Mouse (Mus musculus): ENCODE measurements around the gene Mob1b. TPM values are rescaled to one million over a fixed set of nuclear protein-coding genes. Genes with fewer than 3 reads are reported as not detected.
A peak's percentile ranks its signal among the peaks of the same experiment; 100 is the strongest.

The Mob1b gene
- polyA plus RNA-seq (2014; fragmentation: Nextera tagmentation; extraction: Ambion mirVana): 10.9 and 18.0 TPM in 2 replicates

DNA sequence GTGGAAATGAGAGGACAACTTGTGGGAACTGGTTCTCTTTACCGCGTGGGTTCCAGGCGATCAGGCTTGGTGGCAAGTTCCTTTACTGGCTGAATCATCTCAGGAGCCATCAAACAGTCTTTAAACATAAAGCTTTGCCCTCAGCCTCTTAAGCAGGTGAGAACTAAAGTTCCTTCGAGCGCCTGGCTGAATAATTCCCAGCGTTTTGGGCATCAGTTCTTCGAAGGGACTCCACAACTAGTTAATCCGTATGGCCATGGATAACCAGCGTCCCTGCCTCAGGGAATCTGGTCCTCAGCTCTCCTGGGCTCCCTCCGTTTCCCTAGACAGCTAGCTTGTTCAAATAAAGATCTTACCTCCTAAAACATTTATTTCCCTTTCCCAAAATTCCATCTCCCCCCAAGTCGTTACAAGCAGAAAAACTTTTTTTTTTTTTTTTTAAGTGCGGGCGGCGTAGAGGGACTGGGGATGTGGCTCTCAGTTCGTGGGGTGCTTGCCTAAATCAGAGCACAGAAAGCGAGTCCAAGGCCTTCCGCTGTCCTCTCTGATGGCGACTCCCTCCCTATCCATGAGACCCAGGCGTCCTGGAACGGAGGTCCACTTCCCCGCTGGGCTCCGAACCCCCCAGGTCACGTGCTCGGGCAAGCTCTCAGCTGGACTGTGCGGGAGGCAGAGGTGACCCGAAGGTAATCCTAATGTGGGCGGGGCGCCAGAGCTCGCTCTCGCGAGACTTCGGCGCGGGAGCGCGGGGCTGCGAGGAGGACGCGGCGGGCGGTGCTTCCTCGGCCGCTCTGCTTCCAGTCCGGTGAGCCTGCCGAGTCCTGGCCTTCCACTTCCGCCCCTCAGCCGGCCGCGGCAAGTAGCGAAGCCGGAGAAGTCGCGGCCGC, at the start of gene Mob1b:
TSS of gene Mob1b (plus strand) at position 740 of the 887 bp plus-strand sequence.
- Histone ChIP-seq H3K4me3 (ENCODE audit: low read length) (peak within 1 kb of the TSS; percentile 97), H3K4me2 (replicated peaks; ENCODE audit: low read depth, low read length) (peak within 1 kb of the TSS; percentile 91), H3K36me3 (ENCODE audit: control insufficient read depth, insufficient read depth, low read length) (no peaks in the 10 kb centered on the region)

DNA sequence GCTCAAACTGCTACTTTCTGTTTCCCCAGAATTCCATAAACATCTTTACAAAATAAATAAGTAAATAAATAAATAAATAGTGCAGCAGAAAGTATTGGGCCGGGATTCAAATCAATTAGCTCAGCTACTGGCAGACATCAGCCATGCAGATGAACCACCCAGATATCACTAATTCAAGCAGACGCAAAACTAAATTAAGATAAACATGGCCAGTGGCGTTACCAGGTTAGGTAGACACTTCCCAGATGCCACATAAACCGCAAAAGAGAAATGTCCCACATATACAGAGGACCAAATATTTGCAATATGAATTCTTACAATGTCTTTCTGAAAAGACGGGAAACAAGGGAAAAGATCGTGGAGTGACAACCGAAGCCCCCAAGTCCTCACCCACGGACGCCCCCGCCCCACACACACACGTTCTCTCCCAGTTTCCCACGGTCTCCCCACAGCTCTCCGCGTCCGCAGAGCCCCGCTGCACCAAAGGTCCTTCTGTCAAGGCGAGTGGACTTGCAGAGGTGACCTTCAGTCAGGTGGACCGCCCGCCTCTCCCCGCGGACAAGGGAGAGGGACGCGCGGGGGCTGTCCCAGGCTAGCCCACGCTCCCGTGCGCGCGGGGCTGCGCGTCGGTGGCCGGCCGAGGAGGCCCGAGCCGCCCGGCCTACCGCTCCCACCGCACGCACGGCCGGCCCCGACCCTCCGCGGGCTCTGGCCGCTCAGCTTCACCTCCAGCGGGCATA, 45.8 kb upstream of the Mob1b start:
- peak; percentile 32 for ATAC-seq (ENCODE audit: low FRiP score, low TSS enrichment)
- under 1% methylated on average over 47 of the region's 47 CpGs for WGBS
- Histone ChIP-seq H3K9ac (ENCODE audit: low read depth, low read length) (peak overlapping the region; percentile 98), H3K4me2 (replicated peaks; ENCODE audit: low read depth, low read length) (peak overlapping the region; percentile 74), H3K27ac (ENCODE audit: low read depth, low read length) (peak overlapping the region; percentile 94), H3K27me3 (ENCODE audit: control insufficient read depth, insufficient read depth, low read length) (no peaks in the 10 kb centered on the region), H3K4me1 (ENCODE audit: control insufficient read depth, insufficient read depth, low read length) (peaks cover 11% of the 10 kb centered on the region), H3K36me3 (ENCODE audit: control insufficient read depth, insufficient read depth, low read length) (peaks cover 31% of the 10 kb centered on the region), H3K4me3 (ENCODE audit: low read length) (peak overlapping the region; percentile 99), H3K9me3 (ENCODE audit: control insufficient read depth, low read length) (no peaks in the 10 kb centered on the region)

More for the DNA sequence above, at the start of gene Mob1b:
- WGBS: under 1% methylated on average over 46 of the region's 54 CpGs
- Histone ChIP-seq H3K27ac (ENCODE audit: low read depth, low read length) (peak within 1 kb of the TSS; percentile 94), H3K27me3 (ENCODE audit: control insufficient read depth, insufficient read depth, low read length) (no peaks in the 10 kb centered on the region), H3K4me1 (ENCODE audit: control insufficient read depth, insufficient read depth, low read length) (peaks cover 9% of the 10 kb centered on the region), H3K9me3 (ENCODE audit: control insufficient read depth, low read length) (no peaks in the 10 kb centered on the region), H3K9ac (ENCODE audit: low read depth, low read length) (peak within 1 kb of the TSS; percentile 97)
- peak; percentile 98 for ATAC-seq (ENCODE audit: low FRiP score, low TSS enrichment)

DNA sequence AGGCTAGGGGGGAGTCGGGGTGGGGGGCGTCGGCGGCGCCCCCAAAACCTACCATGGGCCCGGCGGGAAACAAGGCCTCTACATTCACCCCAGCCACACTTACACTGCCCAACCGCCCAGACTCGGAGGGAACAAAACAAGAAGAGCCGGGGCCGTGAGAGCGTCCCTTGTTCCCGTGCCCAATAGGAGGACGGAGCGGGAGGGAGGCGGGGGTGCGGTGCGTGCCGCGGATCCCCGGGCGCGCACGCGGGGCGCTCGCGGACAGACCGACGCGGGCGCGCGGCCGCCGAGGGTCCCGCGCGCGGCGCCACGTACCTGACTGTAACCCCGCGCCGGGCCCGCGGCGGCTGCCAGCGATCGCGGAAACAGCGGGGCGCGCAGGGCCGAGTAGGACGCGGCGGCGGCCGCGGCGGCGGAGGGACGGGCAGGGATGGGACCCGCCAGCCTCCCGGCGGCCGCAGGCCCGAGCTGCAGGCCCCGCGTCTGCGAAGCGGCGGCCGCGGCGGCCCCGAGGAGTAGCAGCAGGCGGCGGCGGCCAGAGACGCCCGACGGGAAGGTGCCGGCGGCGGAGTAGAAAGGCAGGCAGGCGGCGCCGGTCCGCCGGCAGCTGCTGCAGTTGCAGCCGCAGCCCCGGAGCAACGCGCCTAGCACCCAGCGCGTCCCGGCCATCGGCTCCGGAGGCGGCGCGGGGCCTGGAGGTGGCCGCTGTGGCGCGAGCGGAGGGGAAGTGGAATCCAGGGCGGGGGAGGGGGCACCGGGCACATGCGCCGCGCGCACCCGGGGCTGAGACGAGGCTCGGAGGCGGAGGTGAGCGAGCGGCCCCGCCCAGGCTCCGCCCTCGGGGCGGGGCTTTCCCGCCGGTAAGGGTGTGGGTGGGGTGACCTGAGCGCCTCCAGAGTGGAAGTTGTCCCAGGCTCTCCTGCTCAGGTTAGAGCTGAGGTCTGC, 44.9 kb upstream of the Mob1b start, which contains the start of gene Grsf1:
TSS of gene Grsf1 (minus strand) at position 729 of the 945 bp plus-strand sequence.
- no peaks in the 10 kb centered on the region for H3K9me3 ChIP-seq (ENCODE audit: control insufficient read depth, low read length)
- H3K4me3 ChIP-seq (ENCODE audit: low read length): peak within 1 kb of the TSS; percentile 99
- peak within 1 kb of the TSS; percentile 98 for H3K9ac ChIP-seq (ENCODE audit: low read depth, low read length)
- WGBS: 1% methylated on average over 68 of the region's 127 CpGs
- ATAC-seq (ENCODE audit: low FRiP score, low TSS enrichment): peak; percentile 93
- peaks cover 11% of the 10 kb centered on the region for H3K4me1 ChIP-seq (ENCODE audit: control insufficient read depth, insufficient read depth, low read length)
- peaks cover 23% of the 10 kb centered on the region; the same call in 1 of the 2 replicates for H3K36me3 ChIP-seq (ENCODE audit: control insufficient read depth, insufficient read depth, low read length)
- H3K27me3 ChIP-seq (ENCODE audit: control insufficient read depth, insufficient read depth, low read length): no peaks in the 10 kb centered on the region
- H3K4me2 ChIP-seq (replicated peaks; ENCODE audit: low read depth, low read length): peak within 1 kb of the TSS; percentile 74
- H3K27ac ChIP-seq (ENCODE audit: low read depth, low read length): peak within 1 kb of the TSS; percentile 94

DNA sequence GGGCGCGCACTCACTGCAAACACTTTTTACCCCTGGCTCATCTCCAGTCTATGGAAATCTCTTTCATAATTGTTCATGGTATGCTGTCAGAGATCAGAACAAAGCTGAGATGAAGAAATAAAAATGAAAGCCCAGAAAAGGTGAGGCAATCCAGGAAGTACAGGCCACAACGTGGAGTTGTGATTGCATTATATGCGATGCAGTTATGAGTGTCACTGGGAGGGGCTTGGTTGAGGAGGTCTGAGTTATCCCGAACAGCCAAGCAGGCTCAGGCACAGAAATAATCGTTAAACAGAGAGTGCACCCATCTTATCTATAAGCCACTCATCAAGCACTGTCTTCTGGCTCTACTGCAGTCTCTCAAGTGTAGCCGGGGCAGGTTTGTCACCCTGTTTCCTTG, 41.7 kb upstream of the Mob1b start:
- Histone ChIP-seq H3K4me3 (ENCODE audit: low read length) (no peak overlapping the region), H3K9ac (ENCODE audit: low read depth, low read length) (no peak overlapping the region), H3K4me1 (ENCODE audit: control insufficient read depth, insufficient read depth, low read length) (peaks cover 6% of the 10 kb centered on the region), H3K36me3 (ENCODE audit: control insufficient read depth, insufficient read depth, low read length) (no peaks in the 10 kb centered on the region), H3K27ac (ENCODE audit: low read depth, low read length) (no peak overlapping the region), H3K27me3 (ENCODE audit: control insufficient read depth, insufficient read depth, low read length) (no peaks in the 10 kb centered on the region), H3K9me3 (ENCODE audit: control insufficient read depth, low read length) (no peaks in the 10 kb centered on the region), H3K4me2 (replicated peaks; ENCODE audit: low read depth, low read length) (no peak overlapping the region)
- 43% methylated on average over 7 of the region's 7 CpGs for WGBS
- no peak for ATAC-seq (ENCODE audit: low FRiP score, low TSS enrichment)

DNA sequence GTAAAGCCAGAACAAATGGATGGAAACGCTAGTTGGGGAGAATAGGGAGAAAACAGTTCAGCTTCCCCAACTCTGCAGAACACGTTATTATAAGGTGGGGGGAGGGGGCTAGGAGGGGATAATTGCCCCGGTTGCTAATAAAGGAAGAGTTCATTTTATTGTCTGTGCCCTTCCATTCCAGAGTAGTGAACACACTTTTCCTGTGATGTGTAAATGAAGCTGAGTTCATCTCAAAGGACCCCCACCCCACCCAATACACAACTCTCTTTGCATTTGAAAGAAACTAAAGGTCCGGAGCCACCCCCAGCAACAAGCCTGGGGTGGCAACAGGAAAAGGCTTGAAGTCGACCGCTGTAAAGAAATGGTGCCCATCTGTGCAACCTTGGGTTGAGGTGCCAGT, 41.3 kb upstream of the Mob1b start:
- H3K27me3 ChIP-seq (ENCODE audit: control insufficient read depth, insufficient read depth, low read length): no peaks in the 10 kb centered on the region; the same call in 1 of the 2 replicates
- 7% methylated on average over 6 of the region's 6 CpGs for WGBS
- no peak overlapping the region for H3K4me3 ChIP-seq (ENCODE audit: low read length)
- ATAC-seq (ENCODE audit: low FRiP score, low TSS enrichment): no peak
- no peaks in the 10 kb centered on the region for H3K36me3 ChIP-seq (ENCODE audit: control insufficient read depth, insufficient read depth, low read length)
- H3K27ac ChIP-seq (ENCODE audit: low read depth, low read length): no peak overlapping the region
- H3K4me1 ChIP-seq (ENCODE audit: control insufficient read depth, insufficient read depth, low read length): peaks cover 2% of the 10 kb centered on the region
- no peaks in the 10 kb centered on the region for H3K9me3 ChIP-seq (ENCODE audit: control insufficient read depth, low read length)
- H3K4me2 ChIP-seq (replicated peaks; ENCODE audit: low read depth, low read length): no peak overlapping the region
- no peak overlapping the region for H3K9ac ChIP-seq (ENCODE audit: low read depth, low read length)

DNA sequence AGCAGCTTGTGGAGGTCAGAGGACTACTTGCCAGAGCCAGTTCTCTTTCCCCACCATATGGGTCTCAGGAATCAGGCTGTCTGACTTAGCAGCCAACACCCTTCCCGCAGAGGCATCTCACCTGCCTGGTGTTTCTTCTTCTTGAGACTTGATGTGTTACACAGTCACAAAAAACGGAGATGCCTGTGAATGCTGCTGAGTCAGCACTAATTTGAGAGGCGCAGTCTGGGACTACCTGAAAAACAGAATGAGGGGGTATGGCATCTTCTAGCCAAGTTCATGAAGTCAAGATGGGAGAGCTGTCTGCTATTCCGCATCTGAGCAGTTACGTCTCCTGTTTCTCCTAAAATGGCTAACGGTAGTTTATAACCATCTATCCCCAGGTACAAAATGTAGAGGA, 40.1 kb upstream of the Mob1b start:
- Histone ChIP-seq H3K36me3 (ENCODE audit: control insufficient read depth, insufficient read depth, low read length) (no peaks in the 10 kb centered on the region), H3K4me2 (replicated peaks; ENCODE audit: low read depth, low read length) (no peak overlapping the region), H3K27me3 (ENCODE audit: control insufficient read depth, insufficient read depth, low read length) (peaks cover 8% of the 10 kb centered on the region; the same call in 1 of the 2 replicates), H3K4me3 (ENCODE audit: low read length) (no peak overlapping the region), H3K9me3 (ENCODE audit: control insufficient read depth, low read length) (no peaks in the 10 kb centered on the region), H3K9ac (ENCODE audit: low read depth, low read length) (no peak overlapping the region), H3K27ac (ENCODE audit: low read depth, low read length) (no peak overlapping the region), H3K4me1 (ENCODE audit: control insufficient read depth, insufficient read depth, low read length) (no peaks in the 10 kb centered on the region)
- 85% methylated on average over 6 of the region's 6 CpGs for WGBS
- no peak for ATAC-seq (ENCODE audit: low FRiP score, low TSS enrichment)

DNA sequence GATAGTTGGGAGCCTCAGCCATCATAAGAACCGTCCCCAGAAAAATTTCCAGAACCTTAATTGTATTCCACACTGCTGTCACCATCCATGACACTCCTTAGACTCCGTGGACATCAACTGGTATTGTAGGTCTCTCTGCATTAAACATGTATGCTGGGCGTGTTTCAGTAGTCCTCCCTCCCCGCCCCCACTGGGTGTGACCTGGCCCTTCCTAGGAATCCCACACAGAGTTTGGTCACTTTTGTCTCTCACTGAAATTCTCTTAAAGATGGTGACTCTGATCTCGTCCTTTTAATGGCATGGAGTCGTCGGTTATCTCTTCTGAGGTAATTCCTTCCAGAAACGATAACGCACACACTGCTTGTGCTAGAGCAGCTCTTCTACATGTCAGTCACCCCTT, 36.9 kb upstream of the Mob1b start:
- Histone ChIP-seq H3K27ac (ENCODE audit: low read depth, low read length) (no peak overlapping the region), H3K4me1 (ENCODE audit: control insufficient read depth, insufficient read depth, low read length) (no peaks in the 10 kb centered on the region), H3K36me3 (ENCODE audit: control insufficient read depth, insufficient read depth, low read length) (no peaks in the 10 kb centered on the region), H3K9me3 (ENCODE audit: control insufficient read depth, low read length) (no peaks in the 10 kb centered on the region), H3K9ac (ENCODE audit: low read depth, low read length) (no peak overlapping the region), H3K4me3 (ENCODE audit: low read length) (no peak overlapping the region), H3K27me3 (ENCODE audit: control insufficient read depth, insufficient read depth, low read length) (peaks cover 8% of the 10 kb centered on the region; the same call in 1 of the 2 replicates), H3K4me2 (replicated peaks; ENCODE audit: low read depth, low read length) (no peak overlapping the region)
- ATAC-seq (ENCODE audit: low FRiP score, low TSS enrichment): no peak
- 58% methylated on average over 9 of the region's 9 CpGs for WGBS

DNA sequence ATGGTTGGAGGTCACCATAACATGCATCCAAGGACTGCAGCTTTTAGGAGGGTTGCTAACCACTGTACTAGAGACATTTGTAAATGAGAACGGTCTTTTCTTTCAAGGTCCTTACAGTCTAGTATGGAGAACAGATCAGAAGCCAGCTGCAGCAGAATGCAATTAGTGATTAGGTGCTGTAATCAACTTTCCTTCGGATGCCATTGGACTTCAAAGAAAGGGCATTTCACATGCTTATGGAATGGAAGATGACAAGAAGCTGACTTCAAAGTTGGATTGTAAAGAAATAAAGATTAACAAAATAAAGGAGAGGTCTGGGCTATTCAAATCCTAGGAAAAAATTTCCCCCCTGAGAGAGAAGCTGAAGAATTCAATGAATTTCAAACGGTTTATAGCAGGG, 36.4 kb upstream of the Mob1b start:
- no peak for ATAC-seq (ENCODE audit: low FRiP score, low TSS enrichment)
- Histone ChIP-seq H3K27ac (ENCODE audit: low read depth, low read length) (no peak overlapping the region), H3K4me2 (replicated peaks; ENCODE audit: low read depth, low read length) (no peak overlapping the region)

More for the DNA sequence above, 36.4 kb upstream of the Mob1b start:
- WGBS: 8% methylated on average over 3 of the region's 3 CpGs
- H3K27me3 ChIP-seq (ENCODE audit: control insufficient read depth, insufficient read depth, low read length): peaks cover 8% of the 10 kb centered on the region; the same call in 1 of the 2 replicates
- no peak overlapping the region for H3K9ac ChIP-seq (ENCODE audit: low read depth, low read length)
- H3K4me3 ChIP-seq (ENCODE audit: low read length): no peak overlapping the region
- H3K9me3 ChIP-seq (ENCODE audit: control insufficient read depth, low read length): no peaks in the 10 kb centered on the region
- H3K36me3 ChIP-seq (ENCODE audit: control insufficient read depth, insufficient read depth, low read length): no peaks in the 10 kb centered on the region
- H3K4me1 ChIP-seq (ENCODE audit: control insufficient read depth, insufficient read depth, low read length): no peaks in the 10 kb centered on the region

All from kidney, embryonic 14.5 days (tissue).